Mouse (Mus musculus): ENCODE data around the gene Stard9. TPM values are rescaled to one million over a fixed set of nuclear protein-coding genes. Genes with fewer than 3 reads are reported as not detected.

The Stard9 gene
- polyA plus RNA-seq, 1 experiment from 2014 or later: 5.8 TPM

GRCm38 (mm10) chr2:120628076-120628865, 650 bp upstream of the Stard9 start:
- peaks cover 11% of the 10 kb centered on the region; the same call in 1 of the 2 replicates for H3K4me1 ChIP-seq
- H3K9me3 ChIP-seq: no peaks in the 10 kb centered on the region
- H3K27me3 ChIP-seq: no peaks in the 10 kb centered on the region
- H3K27ac ChIP-seq: no peak overlapping the region
- H3K36me3 ChIP-seq: peaks cover 6% of the 10 kb centered on the region; the same call in 1 of the 2 replicates
- WGBS: 30% methylated on average over 10 of the region's 10 CpGs
- H3K4me3 ChIP-seq: peak overlapping the region; percentile 60
- H3K9ac ChIP-seq: 0 out of 2 replicates have a peak overlapping the region, but pooled peaks have one; percentile 45
- ATAC-seq (ENCODE audit: low FRiP score, low read depth): peak; percentile 37
- peak overlapping the region; percentile 77 for H3K4me2 ChIP-seq (replicated peaks)

DNA sequence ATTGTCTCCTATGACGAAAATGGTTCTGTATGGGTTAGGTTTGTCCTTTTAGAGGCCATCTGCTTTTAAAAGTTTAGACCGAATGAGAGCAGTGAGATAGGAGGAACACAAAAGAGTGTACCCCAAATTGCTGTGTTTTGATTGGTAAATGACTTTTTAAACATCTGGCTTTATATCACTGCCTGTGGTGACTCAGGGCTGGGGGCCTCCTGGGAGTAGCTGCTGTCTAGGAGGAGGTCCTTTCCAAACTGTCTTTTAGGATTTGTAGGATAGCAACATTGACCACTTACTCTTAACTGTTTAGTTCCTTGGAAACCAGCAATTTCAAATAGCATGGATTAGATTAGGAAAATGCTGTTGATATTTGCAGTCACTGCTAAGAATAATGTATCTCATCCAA, 1.3 kb downstream of the Stard9 start:
- H3K4me3 ChIP-seq: no peak overlapping the region
- peak overlapping the region; percentile 77 for H3K4me2 ChIP-seq (replicated peaks)
- no peak overlapping the region for H3K9ac ChIP-seq
- peaks cover 11% of the 10 kb centered on the region; the same call in 1 of the 2 replicates for H3K4me1 ChIP-seq
- H3K9me3 ChIP-seq: no peaks in the 10 kb centered on the region
- no peak for ATAC-seq (ENCODE audit: low FRiP score, low read depth)
- no peaks in the 10 kb centered on the region for H3K27me3 ChIP-seq
- peaks cover 17% of the 10 kb centered on the region; the same call in 1 of the 2 replicates for H3K36me3 ChIP-seq
- WGBS: 79% methylated on average over 2 of the region's 2 CpGs
- H3K27ac ChIP-seq: no peak overlapping the region

- peaks cover 17% of the 10 kb centered on the region; the same call in 1 of the 2 replicates for H3K36me3 ChIP-seq
- H3K4me1 ChIP-seq: peaks cover 11% of the 10 kb centered on the region; the same call in 1 of the 2 replicates
- H3K4me3 ChIP-seq: no peak overlapping the region
- no peaks in the 10 kb centered on the region for H3K9me3 ChIP-seq
- H3K9ac ChIP-seq: no peak overlapping the region
- H3K27ac ChIP-seq: no peak overlapping the region
- no peaks in the 10 kb centered on the region for H3K27me3 ChIP-seq
- H3K4me2 ChIP-seq (replicated peaks): 0 out of 2 replicates have a peak overlapping the region, but pooled peaks have one; percentile 2
- 67% methylated on average over 2 of the region's 2 CpGs for WGBS
- ATAC-seq (ENCODE audit: low FRiP score, low read depth): no peak
Measured at GRCm38 (mm10) chr2:120630655-120631054, 1.7 kb downstream of the Stard9 start.

DNA sequence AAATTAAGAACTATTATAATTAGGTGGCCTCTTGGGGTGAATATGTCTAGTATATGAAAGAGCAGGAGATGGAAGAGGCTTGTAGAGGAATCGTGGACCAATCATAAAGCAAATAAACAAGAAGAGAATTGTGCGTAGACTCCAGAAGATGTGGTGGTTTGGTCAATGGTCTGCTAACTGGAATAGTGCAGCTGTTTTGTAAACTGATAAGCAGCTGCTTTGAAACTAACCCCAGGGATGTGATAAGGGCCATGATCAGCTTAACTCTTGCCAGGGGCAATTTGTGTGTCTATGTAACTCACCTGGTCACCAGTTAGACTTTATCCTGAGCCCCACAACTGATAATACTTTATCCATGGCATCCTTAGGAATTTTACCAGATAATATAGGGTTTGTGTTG, 2.6 kb downstream of the Stard9 start:
- WGBS: 75% methylated on average over 2 of the region's 2 CpGs
- H3K4me3 ChIP-seq: no peak overlapping the region
- H3K36me3 ChIP-seq: peaks cover 17% of the 10 kb centered on the region; the same call in 1 of the 2 replicates
- no peaks in the 10 kb centered on the region for H3K9me3 ChIP-seq
- no peaks in the 10 kb centered on the region for H3K27me3 ChIP-seq
- no peak overlapping the region for H3K27ac ChIP-seq
- H3K4me1 ChIP-seq: peaks cover 11% of the 10 kb centered on the region; the same call in 1 of the 2 replicates
- no peak overlapping the region for H3K4me2 ChIP-seq (replicated peaks)
- H3K9ac ChIP-seq: no peak overlapping the region
- no peak for ATAC-seq (ENCODE audit: low FRiP score, low read depth)

DNA sequence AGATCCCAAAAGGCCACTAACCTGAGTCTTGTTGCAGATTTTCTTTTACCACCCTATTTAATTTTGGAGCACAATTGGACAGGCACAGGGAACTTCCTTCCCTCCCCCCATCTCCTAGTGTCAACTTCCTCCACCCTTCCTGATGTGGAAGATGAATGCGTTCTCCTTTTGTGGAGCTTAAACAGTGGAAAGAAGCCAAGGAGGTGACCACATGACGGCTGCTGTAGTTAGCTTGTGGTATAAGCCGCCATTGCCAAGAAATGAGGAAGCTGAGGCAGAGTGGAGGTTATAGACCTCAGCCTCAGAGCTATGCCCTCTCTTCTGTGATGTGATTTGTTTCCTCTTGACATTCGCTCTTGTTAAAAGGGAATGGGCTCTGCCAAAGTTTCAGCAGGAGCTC, 3.0 kb downstream of the Stard9 start:
- H3K9ac ChIP-seq: no peak overlapping the region
- peaks cover 11% of the 10 kb centered on the region; the same call in 1 of the 2 replicates for H3K4me1 ChIP-seq
- no peak overlapping the region for H3K27ac ChIP-seq
- no peak overlapping the region for H3K4me2 ChIP-seq (replicated peaks)
- no peaks in the 10 kb centered on the region for H3K9me3 ChIP-seq
- 87% methylated on average over 4 of the region's 4 CpGs for WGBS
- H3K36me3 ChIP-seq: peaks cover 17% of the 10 kb centered on the region; the same call in 1 of the 2 replicates
- ATAC-seq (ENCODE audit: low FRiP score, low read depth): no peak
- no peaks in the 10 kb centered on the region for H3K27me3 ChIP-seq
- H3K4me3 ChIP-seq: no peak overlapping the region

DNA sequence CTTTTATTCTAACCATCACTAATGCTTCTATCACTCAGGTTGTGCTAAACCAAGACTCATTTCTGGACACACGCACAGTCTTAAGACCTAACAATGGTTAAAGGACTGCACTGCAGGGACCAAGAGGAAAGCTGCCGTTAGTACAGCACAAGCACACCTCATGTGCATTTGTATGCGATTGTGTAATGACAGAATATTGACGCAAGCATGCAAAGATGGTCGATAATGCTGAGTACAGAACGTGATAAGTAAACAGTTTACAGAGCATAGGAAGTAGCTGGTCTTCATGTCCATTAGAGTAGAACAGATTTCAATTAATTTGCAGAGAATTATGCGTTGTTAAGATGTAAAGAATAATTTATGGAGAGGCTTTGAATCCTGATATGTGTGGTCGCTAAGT, 11.9 kb downstream of the Stard9 start:
- no peaks in the 10 kb centered on the region for H3K9me3 ChIP-seq
- peaks cover 7% of the 10 kb centered on the region; the same call in 1 of the 2 replicates for H3K36me3 ChIP-seq
- 91% methylated on average over 8 of the region's 8 CpGs for WGBS
- no peak overlapping the region for H3K4me3 ChIP-seq
- H3K27me3 ChIP-seq: no peaks in the 10 kb centered on the region
- H3K4me1 ChIP-seq: no peaks in the 10 kb centered on the region
- H3K27ac ChIP-seq: no peak overlapping the region
- ATAC-seq (ENCODE audit: low FRiP score, low read depth): no peak
- no peak overlapping the region for H3K4me2 ChIP-seq (replicated peaks)
- H3K9ac ChIP-seq: no peak overlapping the region

DNA sequence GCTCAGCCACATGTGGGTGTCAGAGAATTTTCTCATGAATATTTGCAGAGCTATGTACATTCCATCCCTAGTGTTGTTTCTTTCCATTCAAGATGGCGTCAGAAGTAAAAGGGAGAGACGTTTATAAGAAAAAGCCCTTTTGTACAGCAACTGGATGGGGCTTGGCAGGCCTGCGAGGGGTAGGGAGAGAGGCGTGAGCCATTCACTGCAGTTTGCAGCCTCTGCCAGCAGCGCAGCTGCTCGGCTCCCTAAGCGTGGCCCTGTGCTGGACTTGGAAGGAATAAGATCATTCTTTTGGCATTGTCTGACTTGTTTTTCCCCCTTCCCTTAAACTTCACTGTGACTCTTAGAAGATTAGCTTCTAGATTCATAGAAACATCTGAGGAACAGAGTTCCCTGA, 14.9 kb downstream of the Stard9 start:
- H3K4me2 ChIP-seq (replicated peaks): no peak overlapping the region
- WGBS: 77% methylated on average over 7 of the region's 7 CpGs
- H3K9me3 ChIP-seq: no peaks in the 10 kb centered on the region
- H3K27me3 ChIP-seq: no peaks in the 10 kb centered on the region
- no peak overlapping the region for H3K27ac ChIP-seq
- H3K36me3 ChIP-seq: peaks cover 7% of the 10 kb centered on the region; the same call in 1 of the 2 replicates
- no peaks in the 10 kb centered on the region for H3K4me1 ChIP-seq
- ATAC-seq (ENCODE audit: low FRiP score, low read depth): no peak
- H3K9ac ChIP-seq: no peak overlapping the region
- no peak overlapping the region for H3K4me3 ChIP-seq

GRCm38 (mm10) chr2:120646777-120647176, 17.9 kb downstream of the Stard9 start:
- Histone ChIP-seq H3K9ac (no peak overlapping the region), H3K9me3 (no peaks in the 10 kb centered on the region), H3K4me1 (no peaks in the 10 kb centered on the region), H3K27ac (no peak overlapping the region), H3K27me3 (no peaks in the 10 kb centered on the region), H3K4me3 (no peak overlapping the region), H3K36me3 (no peaks in the 10 kb centered on the region), H3K4me2 (replicated peaks) (no peak overlapping the region)
- 42% methylated on average over 4 of the region's 4 CpGs for WGBS
- no peak for ATAC-seq (ENCODE audit: low FRiP score, low read depth)

DNA sequence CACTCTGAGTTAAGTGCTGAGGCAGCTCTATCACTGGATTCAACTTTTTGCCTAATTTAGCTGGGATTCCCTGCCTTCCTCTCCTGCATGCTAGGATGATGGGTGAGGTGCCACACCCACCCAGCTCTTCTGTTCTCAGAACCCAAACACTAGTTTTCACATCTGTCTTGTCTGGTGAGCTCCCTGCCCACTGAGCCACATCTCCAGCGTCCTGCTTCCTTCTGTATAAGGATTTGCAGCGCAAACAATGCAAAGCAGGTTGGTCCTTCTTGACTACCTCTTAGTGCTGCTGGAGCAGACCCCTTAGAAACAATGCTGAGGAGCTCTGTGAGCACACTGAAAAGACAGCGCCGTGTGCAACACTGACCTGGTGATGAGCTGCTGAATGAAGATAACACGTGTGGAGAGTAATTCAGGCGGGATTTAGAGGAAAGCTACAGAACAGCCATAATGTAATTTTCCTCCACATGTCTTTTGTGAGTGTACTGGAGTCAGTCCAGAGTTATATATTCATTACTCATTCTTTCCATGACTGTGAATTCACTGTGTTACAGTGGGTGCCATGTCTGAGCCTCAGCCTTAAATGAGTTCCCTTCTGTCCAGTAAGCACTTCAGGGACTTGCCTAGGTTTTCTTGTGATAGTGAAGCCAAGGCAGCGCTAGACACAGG, 23.5 kb downstream of the Stard9 start:
- Histone ChIP-seq H3K27me3 (no peaks in the 10 kb centered on the region), H3K4me2 (replicated peaks) (no peak overlapping the region), H3K4me3 (no peak overlapping the region), H3K27ac (0 out of 2 replicates have a peak overlapping the region, but pooled peaks have one; percentile 29), H3K9ac (no peak overlapping the region), H3K9me3 (no peaks in the 10 kb centered on the region), H3K36me3 (no peaks in the 10 kb centered on the region), H3K4me1 (0 out of 2 replicates have a peak, but pooled peaks cover 7% of the 10 kb centered on the region)
- 74% methylated on average over 7 of the region's 7 CpGs for WGBS
- peak; percentile 59 for ATAC-seq (ENCODE audit: low FRiP score, low read depth)

DNA sequence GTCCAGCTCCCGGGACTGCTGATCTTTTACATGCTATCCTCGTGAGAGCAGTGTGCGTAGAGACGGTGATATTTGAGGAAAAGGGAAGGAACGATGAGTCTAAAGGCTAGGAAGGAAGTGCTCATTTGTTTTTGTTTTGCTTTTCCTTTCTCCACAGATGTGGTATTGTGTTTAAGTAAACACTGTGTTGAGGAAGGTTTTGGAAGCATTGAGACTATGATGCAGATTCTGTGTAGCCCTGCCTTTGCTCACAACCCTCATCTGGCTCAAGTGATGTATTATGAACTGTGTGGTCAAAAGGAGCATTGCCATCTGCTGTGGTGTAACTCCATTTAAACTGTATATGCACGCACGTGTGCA, 24.0 kb downstream of the Stard9 start:
- no peak for ATAC-seq (ENCODE audit: low FRiP score, low read depth)
- no peak overlapping the region for H3K4me2 ChIP-seq (replicated peaks)
- no peaks in the 10 kb centered on the region for H3K9me3 ChIP-seq
- H3K4me1 ChIP-seq: 0 out of 2 replicates have a peak, but pooled peaks cover 7% of the 10 kb centered on the region
- H3K9ac ChIP-seq: no peak overlapping the region
- no peaks in the 10 kb centered on the region for H3K27me3 ChIP-seq
- WGBS: 86% methylated on average over 7 of the region's 7 CpGs
- H3K36me3 ChIP-seq: no peaks in the 10 kb centered on the region
- 0 out of 2 replicates have a peak overlapping the region, but pooled peaks have one; percentile 29 for H3K27ac ChIP-seq
- H3K4me3 ChIP-seq: no peak overlapping the region

DNA sequence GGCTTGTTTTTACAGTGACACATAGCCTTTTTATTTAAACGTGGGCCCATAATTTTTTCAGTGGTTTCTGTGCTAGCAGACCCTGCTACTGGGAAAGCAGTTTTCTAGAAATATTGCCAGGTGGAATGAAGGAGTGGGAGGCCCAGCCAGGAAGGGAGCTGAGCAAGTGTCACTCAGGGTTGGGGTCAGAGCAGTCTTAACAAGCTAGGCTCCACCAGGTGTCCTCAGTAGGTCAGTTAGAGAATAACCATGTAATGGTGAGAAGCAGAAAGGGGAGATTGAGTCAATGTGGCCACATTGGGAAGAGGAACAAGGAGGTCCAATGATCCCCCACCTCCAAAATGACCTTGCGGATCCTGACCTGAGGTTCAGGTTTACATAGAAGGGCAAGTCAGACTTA, 25.8 kb downstream of the Stard9 start:
- no peak for ATAC-seq (ENCODE audit: low FRiP score, low read depth)
- no peaks in the 10 kb centered on the region for H3K27me3 ChIP-seq
- no peaks in the 10 kb centered on the region for H3K36me3 ChIP-seq
- no peak overlapping the region for H3K27ac ChIP-seq
- H3K4me3 ChIP-seq: no peak overlapping the region
- H3K9me3 ChIP-seq: no peaks in the 10 kb centered on the region
- WGBS: 79% methylated on average over 2 of the region's 2 CpGs
- no peak overlapping the region for H3K9ac ChIP-seq
- H3K4me2 ChIP-seq (replicated peaks): no peak overlapping the region
- 0 out of 2 replicates have a peak, but pooled peaks cover 7% of the 10 kb centered on the region for H3K4me1 ChIP-seq

GRCm38 (mm10) chr2:120655905-120656304, 27.0 kb downstream of the Stard9 start:
- ATAC-seq (ENCODE audit: low FRiP score, low read depth): no peak
- Histone ChIP-seq H3K36me3 (no peaks in the 10 kb centered on the region), H3K4me3 (no peak overlapping the region), H3K4me2 (replicated peaks) (no peak overlapping the region), H3K9ac (no peak overlapping the region), H3K27ac (no peak overlapping the region), H3K9me3 (no peaks in the 10 kb centered on the region), H3K4me1 (0 out of 2 replicates have a peak, but pooled peaks cover 7% of the 10 kb centered on the region), H3K27me3 (no peaks in the 10 kb centered on the region)
- WGBS: 90% methylated on average over 5 of the region's 5 CpGs
